Mouse (Mus musculus): ENCODE results near the gene Gm20661. TPM values are rescaled to one million over a fixed set of nuclear protein-coding genes. Genes with fewer than 3 reads are reported as not detected.
A peak's percentile ranks its signal among the peaks of the same experiment; 100 is the strongest.
"Not testable (repeated sequence)": the region's sequence is repeated elsewhere in the genome, so short reads cannot be mapped to it uniquely, and the experiment has no call there.

Gm20661 gene
- polyA plus RNA-seq, 1 experiment from 2014 or later: 0.74 TPM

- Histone ChIP-seq H3K36me3 (ENCODE audit: control insufficient read depth, insufficient read depth, low read length) (no peaks in the 10 kb centered on the region), H3K27ac (ENCODE audit: low read depth, low read length) (no peak overlapping the region), H3K4me1 (ENCODE audit: control insufficient read depth, insufficient read depth, low read length) (peaks cover 9% of the 10 kb centered on the region), H3K27me3 (ENCODE audit: control insufficient read depth, insufficient read depth, low read length) (no peaks in the 10 kb centered on the region), H3K9me3 (ENCODE audit: control insufficient read depth, low read length) (no peaks in the 10 kb centered on the region), H3K9ac (ENCODE audit: low read length) (peak overlapping the region; percentile 93), H3K4me2 (peak overlapping the region; percentile 81), H3K4me3 (ENCODE audit: low read depth, low read length) (peak overlapping the region; percentile 75)
- whole genome bisulfite sequencing: 25% methylated on average over 8 of the region's 8 CpGs
- ATAC-seq (ENCODE audit: low FRiP score): no peak
- no peak for DNase-seq (ENCODE audit: low spot score, missing footprints)
Measured at GRCm38 (mm10) chr9:108003531-108003890, 20.7 kb downstream of the Gm20661 start.

- ATAC-seq (ENCODE audit: low FRiP score): no peak
- H3K27ac ChIP-seq (ENCODE audit: low read depth, low read length): no peak overlapping the region
- H3K4me3 ChIP-seq (ENCODE audit: low read depth, low read length): no peak overlapping the region
- H3K27me3 ChIP-seq (ENCODE audit: control insufficient read depth, insufficient read depth, low read length): no peaks in the 10 kb centered on the region
- WGBS: 91% methylated on average over 5 of the region's 5 CpGs
- H3K9me3 ChIP-seq (ENCODE audit: control insufficient read depth, low read length): no peaks in the 10 kb centered on the region
- H3K9ac ChIP-seq (ENCODE audit: low read length): no peak overlapping the region
- no peak overlapping the region for H3K4me2 ChIP-seq
- no peak for DNase-seq (ENCODE audit: low spot score, missing footprints)
- H3K4me1 ChIP-seq (ENCODE audit: control insufficient read depth, insufficient read depth, low read length): peaks cover 9% of the 10 kb centered on the region
- peaks cover 3% of the 10 kb centered on the region; the same call in 1 of the 2 replicates for H3K36me3 ChIP-seq (ENCODE audit: control insufficient read depth, insufficient read depth, low read length)
Measured at GRCm38 (mm10) chr9:108008041-108008440, 25.2 kb downstream of the Gm20661 start.

GRCm38 (mm10) chr9:108010385-108010784 is 27.5 kb downstream of the Gm20661 start:
- DNase-seq (ENCODE audit: low spot score, missing footprints) (no peak), ATAC-seq (ENCODE audit: low FRiP score) (no peak)
- H3K27ac ChIP-seq (ENCODE audit: low read depth, low read length): no peak overlapping the region
- no peaks in the 10 kb centered on the region for H3K27me3 ChIP-seq (ENCODE audit: control insufficient read depth, insufficient read depth, low read length)
- H3K36me3 ChIP-seq (ENCODE audit: control insufficient read depth, insufficient read depth, low read length): peaks cover 4% of the 10 kb centered on the region; the same call in 1 of the 2 replicates
- no peak overlapping the region for H3K9ac ChIP-seq (ENCODE audit: low read length)
- H3K4me3 ChIP-seq (ENCODE audit: low read depth, low read length): no peak overlapping the region
- no peaks in the 10 kb centered on the region for H3K9me3 ChIP-seq (ENCODE audit: control insufficient read depth, low read length)
- no peak overlapping the region for H3K4me2 ChIP-seq
- no peaks in the 10 kb centered on the region for H3K4me1 ChIP-seq (ENCODE audit: control insufficient read depth, insufficient read depth, low read length)

GRCm38 (mm10) chr9:108013577-108013976 is 30.7 kb downstream of the Gm20661 start:
- not testable (repeated sequence) for H3K36me3 ChIP-seq (ENCODE audit: control insufficient read depth, insufficient read depth, low read length)

GRCm38 (mm10) chr9:108017127-108017526 is 34.3 kb downstream of the Gm20661 start:
- Histone ChIP-seq H3K9ac (ENCODE audit: low read length) (no peak overlapping the region), H3K4me3 (ENCODE audit: low read depth, low read length) (no peak overlapping the region), H3K27me3 (ENCODE audit: control insufficient read depth, insufficient read depth, low read length) (no peaks in the 10 kb centered on the region), H3K4me2 (no peak overlapping the region), H3K27ac (ENCODE audit: low read depth, low read length) (no peak overlapping the region), H3K36me3 (ENCODE audit: control insufficient read depth, insufficient read depth, low read length) (peaks cover 6% of the 10 kb centered on the region; the same call in 1 of the 2 replicates), H3K4me1 (ENCODE audit: control insufficient read depth, insufficient read depth, low read length) (no peaks in the 10 kb centered on the region), H3K9me3 (ENCODE audit: control insufficient read depth, low read length) (no peaks in the 10 kb centered on the region)
- ATAC-seq (ENCODE audit: low FRiP score) (no peak), DNase-seq (ENCODE audit: low spot score, missing footprints) (no peak)
- 90% methylated on average over 3 of the region's 3 CpGs for WGBS

More at GRCm38 (mm10) chr9:108013577-108013976, 30.7 kb downstream of the Gm20661 start:
- 94% methylated on average over 2 of the region's 2 CpGs for WGBS
- not testable (repeated sequence) for H3K9me3 ChIP-seq (ENCODE audit: control insufficient read depth, low read length); H3K4me3 ChIP-seq (ENCODE audit: low read depth, low read length); H3K9ac ChIP-seq (ENCODE audit: low read length); DNase-seq (ENCODE audit: low spot score, missing footprints); ATAC-seq (ENCODE audit: low FRiP score); H3K27me3 ChIP-seq (ENCODE audit: control insufficient read depth, insufficient read depth, low read length); H3K27ac ChIP-seq (ENCODE audit: low read depth, low read length); H3K4me2 ChIP-seq; H3K4me1 ChIP-seq (ENCODE audit: control insufficient read depth, insufficient read depth, low read length)

GRCm38 (mm10) chr9:108020741-108021140 is 37.9 kb downstream of the Gm20661 start:
- Histone ChIP-seq H3K4me1 (ENCODE audit: control insufficient read depth, insufficient read depth, low read length) (no peaks in the 10 kb centered on the region), H3K4me2 (no peak overlapping the region), H3K27me3 (ENCODE audit: control insufficient read depth, insufficient read depth, low read length) (no peaks in the 10 kb centered on the region), H3K36me3 (ENCODE audit: control insufficient read depth, insufficient read depth, low read length) (peaks cover 11% of the 10 kb centered on the region), H3K9ac (ENCODE audit: low read length) (no peak overlapping the region), H3K4me3 (ENCODE audit: low read depth, low read length) (no peak overlapping the region), H3K9me3 (ENCODE audit: control insufficient read depth, low read length) (no peaks in the 10 kb centered on the region), H3K27ac (ENCODE audit: low read depth, low read length) (no peak overlapping the region)
- no peak for ATAC-seq (ENCODE audit: low FRiP score)
- DNase-seq (ENCODE audit: low spot score, missing footprints): no peak
- 97% methylated on average over 1 of the region's 1 CpGs for WGBS

GRCm38 (mm10) chr9:108023216-108023615 is 40.4 kb downstream of the Gm20661 start:
- no peak overlapping the region for H3K27ac ChIP-seq (ENCODE audit: low read depth, low read length)
- H3K4me1 ChIP-seq (ENCODE audit: control insufficient read depth, insufficient read depth, low read length): no peaks in the 10 kb centered on the region
- peaks cover 21% of the 10 kb centered on the region for H3K36me3 ChIP-seq (ENCODE audit: control insufficient read depth, insufficient read depth, low read length)
- no peaks in the 10 kb centered on the region for H3K27me3 ChIP-seq (ENCODE audit: control insufficient read depth, insufficient read depth, low read length)
- no peaks in the 10 kb centered on the region for H3K9me3 ChIP-seq (ENCODE audit: control insufficient read depth, low read length)
- DNase-seq (ENCODE audit: low spot score, missing footprints) (no peak), ATAC-seq (ENCODE audit: low FRiP score) (no peak)
- no peak overlapping the region for H3K4me2 ChIP-seq
- no peak overlapping the region for H3K9ac ChIP-seq (ENCODE audit: low read length)
- 85% methylated on average over 3 of the region's 3 CpGs for WGBS
- no peak overlapping the region for H3K4me3 ChIP-seq (ENCODE audit: low read depth, low read length)

GRCm38 (mm10) chr9:108026584-108026983 is 43.7 kb downstream of the Gm20661 start:
- no peak overlapping the region for H3K9ac ChIP-seq (ENCODE audit: low read length)
- peaks cover 21% of the 10 kb centered on the region for H3K36me3 ChIP-seq (ENCODE audit: control insufficient read depth, insufficient read depth, low read length)
- DNase-seq (ENCODE audit: low spot score, missing footprints) (no peak), ATAC-seq (ENCODE audit: low FRiP score) (no peak)
- no peak overlapping the region for H3K27ac ChIP-seq (ENCODE audit: low read depth, low read length)
- 94% methylated on average over 3 of the region's 3 CpGs for WGBS
- H3K27me3 ChIP-seq (ENCODE audit: control insufficient read depth, insufficient read depth, low read length): no peaks in the 10 kb centered on the region
- no peaks in the 10 kb centered on the region for H3K9me3 ChIP-seq (ENCODE audit: control insufficient read depth, low read length)
- H3K4me2 ChIP-seq: no peak overlapping the region
- no peaks in the 10 kb centered on the region for H3K4me1 ChIP-seq (ENCODE audit: control insufficient read depth, insufficient read depth, low read length)
- H3K4me3 ChIP-seq (ENCODE audit: low read depth, low read length): no peak overlapping the region

- Histone ChIP-seq H3K4me2 (no peak overlapping the region), H3K36me3 (ENCODE audit: control insufficient read depth, insufficient read depth, low read length) (peaks cover 26% of the 10 kb centered on the region), H3K9ac (ENCODE audit: low read length) (no peak overlapping the region), H3K27me3 (ENCODE audit: control insufficient read depth, insufficient read depth, low read length) (no peaks in the 10 kb centered on the region), H3K27ac (ENCODE audit: low read depth, low read length) (no peak overlapping the region), H3K4me3 (ENCODE audit: low read depth, low read length) (no peak overlapping the region), H3K4me1 (ENCODE audit: control insufficient read depth, insufficient read depth, low read length) (no peaks in the 10 kb centered on the region), H3K9me3 (ENCODE audit: control insufficient read depth, low read length) (no peaks in the 10 kb centered on the region)
- WGBS: 99% methylated on average over 3 of the region's 3 CpGs
- no peak for ATAC-seq (ENCODE audit: low FRiP score)
- no peak for DNase-seq (ENCODE audit: low spot score, missing footprints)
Measured at GRCm38 (mm10) chr9:108027867-108028266, 45.0 kb downstream of the Gm20661 start.

- Histone ChIP-seq H3K4me3 (ENCODE audit: low read depth, low read length) (no peak overlapping the region), H3K27ac (ENCODE audit: low read depth, low read length) (no peak overlapping the region), H3K9me3 (ENCODE audit: control insufficient read depth, low read length) (no peaks in the 10 kb centered on the region), H3K4me1 (ENCODE audit: control insufficient read depth, insufficient read depth, low read length) (no peaks in the 10 kb centered on the region), H3K27me3 (ENCODE audit: control insufficient read depth, insufficient read depth, low read length) (no peaks in the 10 kb centered on the region), H3K9ac (ENCODE audit: low read length) (no peak overlapping the region), H3K36me3 (ENCODE audit: control insufficient read depth, insufficient read depth, low read length) (peaks cover 14% of the 10 kb centered on the region), H3K4me2 (no peak overlapping the region)
- 85% methylated on average over 5 of the region's 5 CpGs for WGBS
- ATAC-seq (ENCODE audit: low FRiP score): no peak
- no peak for DNase-seq (ENCODE audit: low spot score, missing footprints)
Measured at GRCm38 (mm10) chr9:108032126-108032525, 49.3 kb downstream of the Gm20661 start.

All from midbrain, embryonic 11.5 days (tissue).